Mouse (Mus musculus) erythroblast, adult 5-6 weeks (primary cell): ENCODE data around the gene Zfp36. TPM values are rescaled to one million over a fixed set of nuclear protein-coding genes. Genes with fewer than 3 reads are reported as not detected.

ENCODE experiments used
- ATAC-seq: replicated peaks from 2 replicates; pipeline ENCODE4 v1.8.0; 2016; ENCODE audit warnings: moderate number of reproducible peaks, mild to moderate bottlenecking, moderate TSS enrichment, inconsistent platforms; ENCODE audit not compliant: poor library complexity, low FRiP score, severe bottlenecking
- total RNA-seq, 2 experiments: library from RNA; stranded (forward) in 1 of 2; stranded (reverse) in 1 of 2; fragments of 150-400 nt in 1 of 2; fragments of 200-764, 138-1000 nt in 1 of 2; gene quantifications; 2 replicates each; pipeline versions ENCODE4 v1.2.3 to v1.2.4; 2015 to 2017; ENCODE audit warnings: low replicate concordance in 2 of 2

Gene Zfp36
- total RNA-seq, 2 experiments from 2014 or later: 15.1 to 53.2 TPM

DNA sequence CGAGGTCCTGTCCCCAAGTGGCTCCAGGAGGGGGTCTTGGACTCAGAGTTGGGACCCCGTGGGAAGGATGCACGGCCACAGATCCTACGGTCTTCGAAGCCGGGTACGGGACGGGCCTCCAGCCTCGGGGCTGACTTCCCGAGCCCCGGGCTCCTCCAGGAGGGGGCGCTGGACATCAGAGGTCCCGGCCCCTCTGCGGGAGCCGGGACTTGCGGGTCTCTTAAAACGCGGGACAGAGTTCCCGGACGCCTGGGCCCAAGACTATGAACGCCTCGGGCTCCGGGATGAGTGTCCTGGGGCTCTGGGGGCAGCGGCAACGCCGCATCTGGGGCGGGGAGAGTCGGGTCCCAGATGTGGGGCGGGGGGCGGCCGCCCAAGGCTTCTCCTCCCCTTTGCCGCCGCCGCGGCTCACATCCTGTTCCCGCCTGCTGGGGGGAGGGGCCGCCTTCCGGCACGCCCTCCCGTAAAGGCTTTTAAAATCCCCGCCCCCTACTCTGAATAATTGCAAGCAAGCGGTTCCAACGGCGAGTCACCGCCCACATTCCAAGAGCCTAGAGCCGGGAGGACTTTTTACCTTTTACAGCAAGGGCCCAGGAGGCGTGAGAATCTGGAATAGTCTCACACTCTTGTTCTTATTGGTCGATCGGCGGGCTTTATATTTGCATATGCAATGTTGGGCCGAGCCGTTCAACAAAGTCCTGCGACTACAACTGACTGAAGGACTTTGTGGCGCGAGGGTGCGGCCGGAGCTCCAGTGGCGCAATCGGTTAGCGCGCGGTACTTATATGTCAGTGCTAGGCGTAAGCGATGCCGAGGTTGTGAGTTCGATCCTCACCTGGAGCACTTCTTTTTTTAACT lies 7.6 kb downstream of the Zfp36 start, which contains the start of gene Plekhg2:
Plekhg2 (minus strand) TSS at position 349 of the 858 bp plus-strand sequence.
- peak; percentile 70 for ATAC-seq

DNA sequence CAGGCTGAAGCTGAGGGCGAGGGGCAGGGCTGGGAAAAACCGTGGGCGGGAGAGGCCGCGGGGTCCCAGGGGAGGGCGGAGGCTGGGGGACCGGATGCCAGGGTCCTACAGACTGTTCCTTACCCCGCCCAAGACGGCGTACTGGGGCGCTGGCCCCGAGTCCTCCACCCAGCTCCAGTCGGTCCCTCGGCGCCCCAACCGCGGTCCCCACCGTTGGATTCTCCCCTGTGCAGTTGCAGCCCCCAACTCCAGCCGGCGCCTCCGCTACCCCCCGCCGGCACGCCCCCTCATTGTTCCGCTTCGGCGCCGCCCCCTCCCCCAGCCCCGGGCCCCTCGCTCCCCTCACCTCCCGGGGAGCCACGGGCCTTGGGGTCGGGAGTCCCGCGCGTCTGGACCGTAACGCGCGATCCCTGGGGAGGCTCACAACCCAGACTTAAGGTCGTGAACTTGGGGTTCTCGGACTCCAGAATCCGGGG lies 8.5 kb downstream of the Zfp36 start:
- ATAC-seq: no peak

DNA sequence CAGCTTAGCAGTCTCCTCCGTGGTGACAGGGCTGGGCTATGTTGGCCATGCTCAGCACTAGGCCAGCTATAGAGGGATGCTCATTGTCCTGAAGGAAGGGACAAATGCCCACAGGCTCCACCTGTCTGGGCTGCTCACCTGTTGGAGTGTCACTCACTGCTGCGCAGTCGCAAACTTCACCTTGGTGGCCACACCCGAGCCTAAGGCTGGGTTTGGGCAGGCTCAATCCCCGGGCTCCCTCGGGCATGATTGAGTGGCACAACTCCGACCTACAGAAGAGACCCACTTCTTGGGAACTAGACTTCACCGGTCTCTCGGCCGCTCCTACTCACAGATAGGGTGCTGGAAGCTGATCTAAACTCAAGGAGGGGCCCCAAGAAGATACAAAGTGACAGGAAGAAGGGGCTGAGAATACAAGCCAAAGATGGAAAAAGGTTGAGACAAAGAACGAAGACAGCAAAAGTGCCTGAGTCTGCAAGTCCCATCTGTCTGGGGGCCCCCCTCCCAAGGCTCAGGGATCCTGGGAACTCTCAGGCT lies 9.0 kb downstream of the Zfp36 start:
- ATAC-seq: no peak

DNA sequence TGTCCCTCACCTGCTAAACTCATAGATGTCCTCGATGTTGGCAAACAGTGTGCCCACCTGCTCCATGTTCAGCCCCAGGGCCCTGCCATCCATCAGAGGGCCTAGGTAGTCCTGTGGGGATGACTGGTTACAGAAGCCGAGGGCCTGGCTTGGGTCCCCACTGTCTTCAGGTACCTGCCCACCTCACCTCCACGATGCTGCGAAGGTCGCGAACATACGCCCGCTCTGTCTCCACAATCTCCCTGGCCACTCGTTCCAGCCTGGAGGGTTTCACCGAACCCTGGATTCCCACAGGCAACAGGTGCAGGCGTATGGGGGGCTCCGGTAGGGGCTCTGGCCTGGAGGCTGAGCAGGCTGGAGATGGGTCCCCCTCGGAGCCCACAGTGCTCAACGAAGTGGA lies 10.0 kb downstream of the Zfp36 start:
- ATAC-seq: no peak

DNA sequence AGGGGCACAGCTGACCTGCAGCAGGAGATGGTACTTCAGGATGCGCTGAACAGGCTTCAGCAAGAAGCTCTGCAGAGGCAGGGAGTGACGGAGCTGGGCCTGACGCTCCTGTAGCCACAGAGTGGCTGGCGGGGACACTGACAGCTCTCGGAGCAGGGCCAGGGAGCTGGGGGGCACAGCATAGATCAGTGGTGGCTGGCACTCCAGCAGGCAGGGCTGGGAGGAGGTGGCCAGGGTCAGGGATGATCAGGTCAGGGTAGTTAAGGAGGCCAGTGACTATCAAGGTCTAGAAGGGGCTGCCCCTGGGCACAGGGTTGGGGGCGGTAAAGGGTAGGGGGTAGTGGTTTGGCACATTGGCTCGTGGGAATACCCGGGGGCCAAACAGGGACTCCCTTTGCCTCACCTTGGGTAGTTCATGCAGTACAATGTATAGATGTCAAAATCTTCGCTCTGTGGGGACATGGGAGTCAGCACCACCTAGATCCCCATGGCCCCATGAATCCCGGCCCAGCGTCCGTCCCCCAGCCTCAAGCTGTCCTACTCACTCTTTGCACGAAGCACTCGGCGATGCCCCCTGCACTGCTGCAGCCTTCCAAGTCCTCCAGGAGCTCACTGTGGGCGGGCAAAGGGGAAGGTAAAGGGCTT lies 11.7 kb downstream of the Zfp36 start:
- ATAC-seq: no peak

DNA sequence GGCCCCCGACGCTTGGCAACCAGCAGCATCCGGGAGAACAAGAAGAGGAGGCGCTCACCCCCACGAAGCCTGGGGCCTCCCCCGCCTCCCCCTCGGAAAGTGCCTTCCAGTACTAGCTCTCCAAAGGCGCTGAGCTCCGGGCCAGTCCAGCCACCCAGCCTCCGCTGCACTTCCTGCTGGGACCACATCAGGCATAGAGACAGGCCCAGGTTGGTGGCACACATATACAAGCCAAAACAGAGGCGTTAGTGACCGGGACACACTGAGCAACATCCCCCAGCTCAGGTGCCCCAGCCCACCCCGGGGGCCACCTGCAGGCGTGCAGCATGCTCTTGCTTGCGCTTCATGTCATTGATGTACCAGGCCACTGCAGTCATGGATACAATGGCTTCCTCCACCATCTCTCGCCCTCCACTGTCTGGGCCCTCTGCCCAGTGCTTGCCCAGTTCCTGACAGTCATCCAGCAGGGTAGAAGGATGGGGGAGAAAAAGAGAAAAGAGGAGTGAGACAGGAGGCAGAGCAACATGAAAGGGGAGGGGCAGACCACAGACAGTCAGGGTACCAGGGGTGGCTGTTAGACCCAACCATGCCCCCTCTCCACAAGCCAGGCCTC lies 12.3 kb downstream of the Zfp36 start:
- no peak for ATAC-seq

DNA sequence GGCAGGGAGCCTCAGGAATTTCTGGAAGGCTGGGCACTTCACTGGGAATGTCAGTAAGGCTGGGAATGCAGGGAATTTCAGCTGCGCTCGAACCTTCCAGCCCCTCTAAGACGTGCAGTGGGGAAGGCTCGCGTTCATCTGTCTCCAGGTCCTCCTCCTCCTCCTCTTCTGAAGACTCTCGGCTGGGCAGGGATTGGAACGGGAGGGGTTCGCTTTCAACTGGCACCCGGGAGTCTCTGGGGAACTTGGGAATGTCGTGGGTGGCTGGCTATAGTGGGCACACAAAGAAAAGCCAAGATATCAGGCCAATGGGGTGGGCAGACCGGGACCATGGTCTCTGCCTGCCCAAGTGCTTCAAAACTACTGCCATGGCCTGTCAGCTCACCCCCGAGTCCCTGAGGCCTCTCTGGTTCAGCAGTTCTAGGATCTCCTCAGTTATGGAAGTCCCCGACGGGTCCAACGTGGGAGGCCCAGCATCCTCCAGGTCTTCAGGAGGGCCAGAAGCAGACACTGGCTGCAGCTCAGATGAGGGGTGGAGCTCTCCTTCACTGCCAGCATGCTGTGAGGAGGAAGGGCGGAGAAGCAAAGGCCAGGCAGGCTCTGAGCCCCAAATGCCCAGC lies 17.5 kb downstream of the Zfp36 start:
- ATAC-seq: no peak

DNA sequence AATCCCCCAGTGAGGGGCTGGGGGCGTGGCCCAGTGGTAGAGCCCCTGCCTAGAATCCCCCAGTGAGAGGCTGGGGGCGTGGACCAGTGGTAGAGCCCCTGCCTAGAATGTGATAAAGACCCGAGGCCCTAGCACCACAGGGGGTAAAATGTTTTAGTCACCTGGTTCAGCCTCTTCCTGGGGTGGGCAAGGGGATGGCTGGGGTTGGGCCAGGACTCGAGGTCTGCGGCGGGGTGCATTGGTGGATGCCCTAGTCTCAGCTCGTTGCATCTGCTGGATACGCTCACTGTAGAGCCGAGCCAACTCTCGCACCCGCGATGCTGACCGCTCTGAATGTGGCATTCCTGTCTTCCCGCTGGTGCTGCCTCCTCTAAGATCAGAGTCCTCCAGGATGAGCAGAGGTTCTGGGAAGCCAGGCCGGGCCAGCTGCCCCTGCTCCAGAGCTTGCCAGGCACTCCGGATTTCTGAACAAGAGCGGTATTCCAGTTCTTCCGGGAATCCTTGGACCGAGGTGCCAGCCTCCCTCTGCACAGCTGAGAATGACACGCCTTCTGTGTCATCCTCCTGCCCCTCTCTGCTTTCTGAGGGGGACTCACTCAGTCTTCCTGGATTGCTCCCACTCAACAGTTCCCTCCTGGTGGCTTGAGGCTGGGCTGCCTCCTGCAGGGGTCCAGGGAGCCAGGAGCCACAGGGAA lies 18.3 kb downstream of the Zfp36 start:
- no peak for ATAC-seq

DNA sequence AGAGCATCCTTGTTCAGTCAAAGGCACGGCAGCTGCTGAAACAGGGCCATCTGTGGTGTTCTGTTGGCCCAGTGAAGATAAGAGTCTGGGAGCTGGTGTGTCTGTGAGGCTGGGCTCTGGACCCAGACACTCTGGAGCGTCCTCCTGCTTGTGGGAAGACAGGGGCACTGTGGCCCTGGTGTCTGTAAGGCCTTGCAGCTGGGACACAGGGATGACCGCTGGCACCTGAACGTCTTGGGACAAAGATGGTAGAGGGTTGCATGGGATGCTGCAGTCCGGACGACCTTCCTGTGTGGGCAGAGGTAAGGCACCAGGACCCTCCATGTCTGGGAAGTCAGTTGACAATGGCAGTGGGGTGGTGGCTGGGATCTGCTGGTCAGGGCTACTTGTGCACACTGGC lies 19.8 kb downstream of the Zfp36 start:
- ATAC-seq: 0 out of 2 replicates have a peak, but pooled peaks have one; percentile 16

DNA sequence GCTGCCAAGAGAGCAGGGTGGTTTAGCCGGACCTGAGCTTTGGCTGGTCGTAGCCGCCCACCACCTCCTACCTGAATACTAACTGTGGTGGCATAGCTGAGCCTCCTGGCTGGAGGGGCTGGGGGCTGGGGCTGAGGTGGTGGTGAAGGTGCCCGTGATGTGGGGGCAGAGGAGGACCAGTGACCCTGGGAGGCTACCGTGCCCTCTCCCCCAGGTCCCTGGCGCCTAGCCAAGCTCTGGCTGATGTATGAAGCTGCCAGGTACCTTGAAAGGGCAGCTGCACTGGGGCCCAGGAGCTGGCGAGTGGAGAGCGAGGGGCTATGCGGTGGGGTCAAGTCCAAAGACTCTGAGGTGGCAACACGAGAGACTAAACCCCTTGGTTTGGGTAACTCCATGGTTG lies 20.2 kb downstream of the Zfp36 start:
- ATAC-seq: no peak

DNA sequence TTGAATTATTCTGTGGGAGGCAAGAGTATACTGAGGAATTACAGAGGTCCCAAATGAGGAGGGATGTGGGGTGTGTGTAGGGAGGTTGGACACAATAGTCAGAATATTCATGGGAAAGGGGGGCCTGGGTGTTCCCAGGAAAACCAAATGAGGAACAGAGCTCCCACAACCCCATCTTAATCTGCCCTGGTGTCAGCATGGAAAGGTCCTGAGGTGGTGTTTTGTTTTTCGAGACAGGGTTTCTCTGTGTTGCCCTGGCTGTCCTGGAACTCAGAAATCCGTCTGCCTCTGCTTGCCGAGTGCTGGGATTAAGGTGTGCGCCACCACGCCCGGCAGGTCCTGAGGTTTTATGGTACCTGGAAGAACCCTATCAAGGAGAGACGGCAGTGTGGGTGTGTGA lies 21.6 kb downstream of the Zfp36 start:
- no peak for ATAC-seq

DNA sequence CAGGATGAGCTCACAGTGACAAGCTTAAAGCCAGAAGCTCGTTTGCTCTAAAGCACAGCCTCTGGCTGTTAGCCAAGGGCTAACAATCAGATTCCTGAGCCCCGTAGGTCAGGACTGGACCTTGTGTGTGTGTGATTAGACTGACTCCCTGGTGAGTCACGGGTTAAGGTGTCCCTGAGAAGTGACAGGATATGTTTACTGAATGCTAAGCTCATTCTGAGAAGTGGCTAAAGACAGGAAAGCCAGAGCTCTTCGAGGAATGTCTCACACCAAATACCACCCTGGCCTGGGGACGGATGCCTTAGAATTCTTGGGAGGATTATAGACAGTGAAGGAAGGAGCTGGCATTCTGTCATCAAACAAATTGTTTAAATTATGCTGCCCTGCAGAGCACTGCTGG lies 22.1 kb downstream of the Zfp36 start:
- ATAC-seq: no peak

DNA sequence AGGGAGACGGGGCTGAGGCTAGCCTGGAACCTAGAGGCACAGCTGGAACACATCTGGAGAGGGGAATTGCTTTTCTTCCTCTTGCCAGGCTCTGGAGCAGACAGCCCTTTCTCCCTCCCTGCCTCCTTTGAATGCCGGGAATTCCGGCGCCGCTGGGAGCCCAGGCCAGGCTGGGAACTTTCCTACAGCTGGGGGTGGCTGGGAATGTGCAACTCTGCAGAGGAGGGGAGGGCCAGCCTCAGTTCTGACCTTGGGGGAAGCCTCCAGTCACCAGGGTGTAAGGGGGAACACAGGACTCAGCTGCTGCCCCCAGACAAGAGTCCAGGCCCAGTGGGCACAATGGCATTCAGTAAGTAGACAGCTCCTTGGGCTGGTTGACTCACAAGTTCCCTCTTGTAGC lies 23.1 kb downstream of the Zfp36 start:
- ATAC-seq: no peak

DNA sequence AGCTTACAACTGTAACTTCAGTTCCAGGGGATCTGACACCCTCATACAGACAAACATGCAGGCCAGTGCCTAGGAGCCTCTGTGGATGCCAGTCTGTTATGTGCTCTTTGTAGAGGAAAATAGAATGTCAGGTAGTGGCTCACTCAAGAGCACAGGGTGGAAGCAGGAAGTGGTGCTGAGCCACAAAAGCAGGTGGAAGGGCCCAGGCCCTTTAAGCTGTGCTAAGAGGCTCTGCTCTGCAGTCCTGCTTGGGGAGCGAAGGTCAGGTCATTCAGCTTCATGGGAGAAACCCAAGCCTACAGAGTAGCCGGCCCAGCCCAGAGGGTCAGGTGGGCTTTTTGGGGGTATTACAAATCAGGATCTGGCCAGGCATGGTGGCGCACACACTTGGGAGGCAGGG lies 24.8 kb downstream of the Zfp36 start:
- no peak for ATAC-seq

DNA sequence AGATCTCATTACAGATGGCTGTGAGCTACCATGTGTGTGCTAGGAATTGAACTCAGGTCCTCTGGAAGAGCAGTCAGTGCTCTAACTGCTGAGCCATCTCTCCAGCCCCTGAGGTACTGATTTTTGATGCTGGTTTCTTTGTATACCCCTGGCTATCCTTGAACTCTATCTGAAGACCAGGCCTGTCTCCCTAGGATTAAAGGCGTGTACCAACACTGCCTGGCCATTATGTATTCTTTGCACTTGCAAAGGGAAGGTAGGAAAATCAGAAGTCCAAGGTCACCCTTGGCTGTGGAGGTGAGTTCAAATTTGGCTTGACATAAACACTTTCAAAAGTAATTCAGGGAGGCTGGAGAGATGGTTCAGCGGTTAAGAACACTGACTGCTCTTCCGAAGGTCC lies 25.5 kb downstream of the Zfp36 start:
- ATAC-seq: no peak

DNA sequence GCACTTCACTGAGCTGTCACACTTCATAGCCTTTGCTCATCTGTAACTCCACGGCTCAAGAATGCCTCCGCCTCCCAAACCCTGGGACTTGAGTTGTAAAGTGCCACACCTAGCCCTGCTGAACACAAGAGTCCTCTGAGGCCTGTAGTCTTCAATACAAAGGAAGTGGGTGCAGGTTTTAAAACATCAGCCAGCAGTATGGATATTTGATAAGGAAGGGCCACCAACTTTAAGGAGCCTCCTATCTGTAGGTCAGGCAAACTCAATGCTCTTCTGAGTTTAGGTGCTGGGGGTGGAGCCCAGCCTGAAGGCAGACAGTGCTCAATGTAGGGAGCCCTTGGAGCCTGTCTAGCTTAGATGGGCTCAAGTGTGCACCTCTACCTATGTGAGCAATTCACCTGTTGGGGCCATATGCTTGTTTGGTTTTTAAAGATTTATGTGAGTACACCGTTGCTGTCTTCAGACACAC lies 25.9 kb downstream of the Zfp36 start:
- no peak for ATAC-seq

DNA sequence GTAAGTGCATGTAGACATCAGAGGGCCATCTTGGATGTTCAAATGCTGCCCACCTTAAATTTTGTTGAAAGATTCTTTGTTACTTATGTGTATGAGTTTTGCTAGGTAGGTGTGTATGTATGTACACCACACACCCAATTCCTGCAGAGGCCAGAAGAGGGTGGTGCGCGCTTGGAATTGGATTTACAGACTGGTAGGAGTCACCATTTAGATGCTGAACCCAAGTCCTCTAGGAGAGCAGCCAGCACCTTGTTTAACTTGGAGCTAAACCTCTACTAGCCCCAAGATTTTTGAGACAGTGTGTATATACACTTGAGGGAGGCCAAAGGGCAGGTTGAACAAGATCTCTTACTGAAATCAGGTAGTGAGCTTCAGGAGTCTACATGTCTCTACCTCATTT lies 26.8 kb downstream of the Zfp36 start:
- no peak for ATAC-seq

DNA sequence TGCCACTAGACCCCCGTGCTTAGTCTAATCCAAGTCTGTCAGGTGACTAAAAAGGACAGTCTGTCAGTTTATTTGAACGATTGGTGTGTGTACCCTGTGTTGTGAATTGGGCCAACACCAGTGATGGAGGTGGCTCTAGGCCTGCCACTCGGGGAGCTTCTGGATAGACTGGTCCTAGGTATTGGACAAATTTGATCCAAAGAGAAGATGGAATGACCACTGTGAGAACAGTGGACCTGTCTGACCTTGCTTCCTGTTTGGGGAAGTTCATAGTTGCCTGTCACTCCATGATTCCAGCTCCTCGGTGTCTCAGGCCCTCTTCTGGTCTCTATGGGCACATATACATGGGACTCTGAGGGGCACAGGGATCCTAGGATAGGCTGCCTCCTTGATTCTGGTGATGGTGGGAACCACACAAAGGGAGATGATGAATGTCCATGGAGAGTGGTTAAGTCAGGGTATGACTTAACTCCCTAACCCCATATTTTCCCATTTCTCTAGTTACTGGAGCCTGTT lies 28.3 kb downstream of the Zfp36 start:
- no peak for ATAC-seq
